Mouse (Mus musculus) heart, embryonic 15.5 days (tissue): ENCODE results near the gene Pigyl. TPM values are rescaled to one million over a fixed set of nuclear protein-coding genes. Genes with fewer than 3 reads are reported as not detected.
"Not testable (repeated sequence)": the region's sequence is repeated elsewhere in the genome, so short reads cannot be mapped to it uniquely, and the experiment has no call there.

ENCODE experiments used
- ATAC-seq: fragments of 200-750 bp; cut with Nextera tagmentation; replicated peaks from 2 replicates; pipeline ENCODE4 v1.8.0; 2017; ENCODE audit warnings: low read depth, moderate TSS enrichment; ENCODE audit not compliant: insufficient number of reproducible peaks, insufficient read depth, low FRiP score
- H3K27ac ChIP-seq: fragments of 300-500 bp; sonication (generic); 2 replicates; pipeline ENCODE4 v1.5.1; 2015; ENCODE audit warnings: mild to moderate bottlenecking, inconsistent platforms
- H3K27me3 ChIP-seq: fragments of 300-500 bp; sonication (generic); 2 replicates; pipeline ENCODE4 v1.6.1; 2015; ENCODE audit warnings: inconsistent platforms
- H3K36me3 ChIP-seq: fragments of 300-500 bp; sonication (generic); 2 replicates; pipeline ENCODE4 v1.6.1; 2015; ENCODE audit warnings: mild to moderate bottlenecking, inconsistent platforms
- H3K4me1 ChIP-seq: fragments of 300-500 bp; sonication (generic); replicated peaks from 2 replicates; pipeline ENCODE4 v1.6.1; 2015; ENCODE audit warnings: inconsistent platforms
- H3K4me2 ChIP-seq: fragments of 300-500 bp; sonication (generic); 2 replicates; pipeline ENCODE4 v1.6.1; 2015; ENCODE audit warnings: inconsistent platforms, mild to moderate bottlenecking, moderate library complexity
- H3K4me3 ChIP-seq: fragments of 300-500 bp; sonication (generic); 2 replicates; pipeline ENCODE4 v1.5.1; 2015; ENCODE audit warnings: mild to moderate bottlenecking, inconsistent platforms
- H3K9ac ChIP-seq: fragments of 300-500 bp; sonication (generic); 2 replicates; pipeline ENCODE4 v1.6.1; 2015; ENCODE audit warnings: mild to moderate bottlenecking, inconsistent platforms
- H3K9me3 ChIP-seq: fragments of 300-500 bp; sonication (generic); replicated peaks from 2 replicates; pipeline ENCODE4 v1.6.1; 2016; ENCODE audit warnings: inconsistent platforms
- WGBS: fragments of 180-500 bp; shearing (Covaris S2); methylation state at CpG from one replicate; pipeline ENCODE4 v1.1.7; 2015; ENCODE audit warnings: mixed read lengths; 5-methylcytosine and 5-hydroxymethylcytosine counted together
- polyA plus RNA-seq: library from polyadenylated mRNA; unstranded; fragments of >200 nt; fragmentation: Nextera tagmentation; extraction: Ambion mirVana; gene quantifications from 2 replicates; pipeline ENCODE4 v1.2.1, GENCODE M21; 2015

Gene Pigyl
- polyA plus RNA-seq, 1 experiment from 2014 or later, result 49.2 TPM

DNA sequence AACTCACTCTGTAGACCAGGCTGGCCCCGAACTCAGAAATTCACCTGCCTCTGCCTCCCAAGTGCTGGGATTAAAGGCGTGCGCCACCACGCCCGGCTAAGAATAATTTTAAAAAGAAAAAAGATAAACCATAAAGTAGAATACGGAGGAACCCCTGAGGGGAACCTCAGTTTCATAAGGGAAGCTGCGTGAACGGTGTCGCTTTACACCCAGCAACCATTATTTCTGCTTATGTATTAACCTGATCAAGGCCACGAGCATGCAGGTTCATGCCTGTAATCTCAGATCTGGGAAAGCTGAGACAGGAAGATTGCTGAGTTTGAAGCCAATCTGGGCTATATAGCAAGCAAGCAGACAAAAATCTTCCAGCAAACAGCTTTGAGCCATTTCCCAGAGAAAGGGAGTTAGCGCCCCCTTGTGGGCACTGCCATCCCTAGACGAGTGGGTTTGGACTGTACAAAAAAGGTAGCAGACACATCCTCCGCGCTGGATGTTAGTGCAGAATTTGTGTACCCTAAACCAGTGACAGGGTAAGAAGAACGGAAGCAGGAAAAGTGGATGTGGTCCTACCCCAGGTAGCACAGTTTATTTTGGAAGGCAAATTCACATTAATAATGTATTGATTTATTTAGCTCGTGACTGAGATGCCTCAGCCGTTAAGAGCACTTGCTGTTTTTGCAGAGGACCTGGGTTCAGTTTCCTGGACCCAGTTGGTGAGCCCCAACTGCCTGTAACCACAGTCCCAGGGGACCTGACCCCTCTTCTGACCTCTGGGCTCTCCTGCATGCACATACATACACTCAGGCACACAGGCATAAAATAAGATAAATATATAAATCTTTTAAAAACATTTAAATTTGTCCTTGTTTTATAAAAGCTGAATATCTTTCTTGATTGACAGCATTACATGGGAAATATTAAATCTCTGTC is 13.3 kb upstream of the Pigyl start:
- 48% methylated on average over 17 of the region's 17 CpGs for WGBS
- H3K4me2 ChIP-seq, result no peak overlapping the region

DNA sequence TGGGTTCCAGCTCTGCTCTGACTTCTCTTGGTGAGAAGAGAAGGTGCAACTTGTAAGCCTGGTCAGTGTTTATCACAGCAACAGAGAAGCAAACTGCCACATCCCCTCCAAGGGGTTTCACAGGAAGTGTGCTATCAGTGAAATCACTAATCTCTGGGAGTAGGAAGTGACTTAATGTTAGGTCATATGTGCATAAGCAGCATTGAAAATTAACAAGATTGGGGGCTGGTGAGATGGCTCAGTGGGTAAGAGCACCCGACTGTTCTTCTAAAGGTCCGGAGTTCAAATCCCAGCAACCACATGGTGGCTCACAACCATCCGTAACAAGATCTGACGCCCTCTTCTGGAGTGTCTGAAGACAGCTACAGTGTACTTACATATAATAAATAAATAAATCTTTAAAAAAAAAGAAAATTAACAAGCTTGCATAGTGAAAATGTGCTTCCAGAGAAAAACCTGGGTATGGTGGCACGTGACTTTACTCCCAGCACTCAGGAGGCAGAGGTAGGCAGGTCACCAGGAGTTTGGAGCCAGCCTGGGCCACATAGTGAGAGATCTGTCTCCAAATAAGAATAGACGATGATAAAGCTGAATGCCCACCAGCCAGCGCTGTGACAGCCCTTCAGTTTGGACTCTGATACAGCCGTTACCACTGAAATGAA is 12.2 kb upstream of the Pigyl start:
- Histone ChIP-seq H3K27me3 (no peaks in the 10 kb centered on the region), H3K4me3 (no peak overlapping the region), H3K9me3 (no peaks in the 10 kb centered on the region), H3K36me3 (no peaks in the 10 kb centered on the region), H3K4me2 (no peak overlapping the region), H3K9ac (no peak overlapping the region), H3K27ac (no peak overlapping the region), H3K4me1 (no peaks in the 10 kb centered on the region)
- 75% methylated on average over 8 of the region's 8 CpGs for WGBS
- ATAC-seq, result no peak

More for the DNA sequence above, 13.3 kb upstream of the Pigyl start:
- no peak overlapping the region for H3K27ac ChIP-seq
- no peaks in the 10 kb centered on the region for H3K4me1 ChIP-seq
- H3K27me3 ChIP-seq, result no peaks in the 10 kb centered on the region
- no peak overlapping the region for H3K9ac ChIP-seq
- no peak overlapping the region for H3K4me3 ChIP-seq
- no peaks in the 10 kb centered on the region for H3K36me3 ChIP-seq
- no peaks in the 10 kb centered on the region for H3K9me3 ChIP-seq
- ATAC-seq, result no peak; the same call in 1 of the 2 replicates

DNA sequence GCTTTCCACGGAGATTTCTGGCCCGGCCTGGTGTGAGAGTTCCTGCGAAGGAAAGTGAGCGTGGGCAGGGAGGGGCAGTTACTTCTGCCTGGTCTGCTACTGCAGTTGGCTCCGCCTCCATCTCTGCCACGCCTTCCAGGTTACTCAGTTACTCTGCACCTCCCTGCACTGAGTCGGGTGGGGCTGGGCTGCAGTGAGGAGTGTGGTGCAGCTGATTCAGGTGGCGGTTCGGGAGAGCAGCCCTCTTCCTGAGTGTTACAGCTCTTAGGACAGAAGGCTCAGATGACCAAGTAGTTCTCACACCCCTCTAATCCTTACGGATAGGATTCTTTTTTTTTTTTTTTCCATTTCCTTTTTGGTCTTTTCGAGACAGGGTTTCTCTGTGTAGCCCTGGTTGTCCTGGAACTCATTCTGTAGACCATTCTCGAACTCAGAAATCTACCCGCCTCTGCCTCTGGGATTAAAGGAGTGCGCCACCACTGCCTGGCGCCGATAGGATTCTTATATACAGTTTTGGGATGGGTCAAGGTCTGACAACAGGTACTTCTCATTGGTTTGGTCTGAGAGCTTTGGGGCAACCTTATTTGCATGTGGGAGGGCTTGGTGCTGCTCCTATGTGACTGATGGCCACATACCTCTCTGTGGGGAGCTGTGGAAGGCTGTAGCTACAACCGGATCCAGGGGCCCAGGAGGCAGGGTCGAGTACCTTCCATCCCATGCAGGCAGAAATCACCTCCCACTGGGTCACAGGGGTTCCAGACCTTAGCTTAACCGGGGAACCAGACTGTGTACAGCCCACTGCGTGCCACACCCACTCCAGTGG is 7.0 kb upstream of the Pigyl start:
- H3K27ac ChIP-seq, result no peak overlapping the region
- no peaks in the 10 kb centered on the region for H3K36me3 ChIP-seq
- 62% methylated on average over 20 of the region's 20 CpGs for whole genome bisulfite sequencing
- H3K4me1 ChIP-seq, result no peaks in the 10 kb centered on the region
- H3K9ac ChIP-seq, result no peak overlapping the region
- no peak overlapping the region for H3K4me2 ChIP-seq
- no peak overlapping the region for H3K4me3 ChIP-seq
- no peaks in the 10 kb centered on the region for H3K9me3 ChIP-seq
- no peaks in the 10 kb centered on the region for H3K27me3 ChIP-seq
- ATAC-seq, result no peak

DNA sequence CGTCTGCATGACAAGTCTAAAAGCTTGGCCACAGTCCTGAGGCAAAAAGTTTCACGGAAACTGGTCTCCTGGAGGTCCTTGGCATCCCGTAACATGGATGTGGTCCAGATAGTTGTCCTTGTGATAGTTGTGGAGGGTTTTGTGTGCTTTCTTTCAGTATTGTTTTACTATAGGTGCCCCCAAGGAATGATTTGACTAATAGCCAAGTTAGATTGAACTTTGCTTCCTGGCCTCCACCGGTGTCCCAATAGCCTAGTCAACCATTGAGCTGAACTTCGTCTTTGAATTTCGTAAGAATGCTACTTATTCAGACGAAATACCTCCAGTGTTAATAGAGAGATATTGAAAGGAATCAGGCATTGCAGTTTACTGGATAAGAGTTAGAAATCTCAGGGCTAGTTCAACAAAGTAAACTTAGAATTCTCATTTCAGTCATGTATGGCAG is 6.4 kb upstream of the Pigyl start:
- H3K9me3 ChIP-seq, H3K27me3 ChIP-seq, ATAC-seq, H3K4me2 ChIP-seq, H3K27ac ChIP-seq, H3K4me1 ChIP-seq, H3K9ac ChIP-seq, H3K36me3 ChIP-seq, H3K4me3 ChIP-seq: not testable (repeated sequence)
- WGBS, result 74% methylated on average over 7 of the region's 7 CpGs

DNA sequence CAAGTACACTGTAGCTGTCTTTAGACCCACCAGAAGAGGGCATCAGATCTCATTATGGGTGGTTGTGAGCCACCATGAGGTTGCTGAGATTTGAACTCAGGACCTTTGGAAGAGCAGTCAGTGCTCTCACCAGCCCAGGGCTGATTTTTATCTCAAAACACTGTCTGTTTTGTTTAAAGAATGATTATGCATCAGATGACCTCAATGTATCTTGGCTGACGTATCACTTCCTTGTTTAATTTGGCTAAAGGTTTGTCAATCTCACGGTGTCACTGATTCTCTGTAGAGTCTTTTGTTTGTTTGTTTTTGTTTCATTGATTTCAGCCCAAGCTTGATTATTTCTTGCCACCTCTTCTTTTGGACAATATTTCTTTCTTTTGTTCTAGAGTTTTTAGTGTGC is 5.7 kb upstream of the Pigyl start:
- Histone ChIP-seq H3K9ac (no peak overlapping the region), H3K4me3 (no peak overlapping the region), H3K4me2 (no peak overlapping the region), H3K27ac (no peak overlapping the region), H3K36me3 (no peaks in the 10 kb centered on the region), H3K4me1 (peaks cover 2% of the 10 kb centered on the region; the same call in 1 of the 2 replicates), H3K27me3 (no peaks in the 10 kb centered on the region), H3K9me3 (no peaks in the 10 kb centered on the region)
- ATAC-seq, result no peak
- 75% methylated on average over 2 of the region's 2 CpGs for WGBS

DNA sequence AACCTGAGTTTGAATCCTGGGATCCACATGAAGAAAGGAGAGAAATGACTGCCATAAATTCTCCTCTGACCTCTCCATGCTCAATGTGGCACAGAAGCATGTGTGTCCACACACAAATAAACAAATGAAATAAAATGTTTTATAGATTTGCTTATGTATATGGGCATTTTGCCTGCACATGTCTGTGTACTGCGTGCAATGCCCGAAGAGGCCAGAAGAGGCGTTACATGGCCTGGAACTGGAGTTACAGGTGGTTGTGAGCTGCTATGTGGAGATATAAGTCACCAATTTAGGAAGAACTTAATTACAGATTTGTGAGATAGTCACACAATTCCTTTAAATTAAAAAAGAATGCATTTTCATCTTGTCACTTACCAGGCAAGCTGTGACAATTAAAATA is 2.8 kb upstream of the Pigyl start:
- no peaks in the 10 kb centered on the region for H3K36me3 ChIP-seq
- H3K9ac ChIP-seq, result no peak overlapping the region
- ATAC-seq, result no peak
- no peak overlapping the region for H3K4me2 ChIP-seq
- no peak overlapping the region for H3K4me3 ChIP-seq
- H3K27ac ChIP-seq, result no peak overlapping the region
- WGBS, result 85% methylated on average over 3 of the region's 3 CpGs
- H3K4me1 ChIP-seq, result peaks cover 16% of the 10 kb centered on the region
- H3K9me3 ChIP-seq, result no peaks in the 10 kb centered on the region
- H3K27me3 ChIP-seq, result no peaks in the 10 kb centered on the region

DNA sequence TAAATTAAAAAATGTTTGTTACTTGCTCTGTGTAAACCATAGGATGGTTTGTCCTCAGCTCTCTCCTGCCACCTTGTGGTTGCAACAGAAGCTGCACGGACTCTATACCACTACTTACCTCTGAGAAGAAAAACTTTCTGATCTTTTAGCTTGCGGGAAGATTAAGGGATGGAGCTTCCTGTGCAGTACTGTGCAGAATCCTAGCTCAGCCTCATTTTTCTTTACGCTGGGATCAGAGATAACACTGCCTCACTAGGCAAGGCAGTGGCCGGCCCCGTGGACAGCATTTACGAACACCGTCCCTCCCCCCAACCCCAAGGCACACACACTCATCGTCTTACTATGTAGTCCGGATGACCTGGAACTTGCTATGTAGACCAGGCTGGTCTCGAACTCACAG is 1.0 kb upstream of the Pigyl start:
- Histone ChIP-seq H3K9me3 (no peaks in the 10 kb centered on the region), H3K27me3 (no peaks in the 10 kb centered on the region), H3K9ac (no peak overlapping the region), H3K36me3 (no peaks in the 10 kb centered on the region), H3K27ac (no peak overlapping the region), H3K4me2 (peak overlapping the region; percentile 58), H3K4me1 (peaks cover 16% of the 10 kb centered on the region), H3K4me3 (peak overlapping the region; percentile 3; the same call in 1 of the 2 replicates)
- ATAC-seq, result no peak
- 14% methylated on average over 10 of the region's 10 CpGs for WGBS

DNA sequence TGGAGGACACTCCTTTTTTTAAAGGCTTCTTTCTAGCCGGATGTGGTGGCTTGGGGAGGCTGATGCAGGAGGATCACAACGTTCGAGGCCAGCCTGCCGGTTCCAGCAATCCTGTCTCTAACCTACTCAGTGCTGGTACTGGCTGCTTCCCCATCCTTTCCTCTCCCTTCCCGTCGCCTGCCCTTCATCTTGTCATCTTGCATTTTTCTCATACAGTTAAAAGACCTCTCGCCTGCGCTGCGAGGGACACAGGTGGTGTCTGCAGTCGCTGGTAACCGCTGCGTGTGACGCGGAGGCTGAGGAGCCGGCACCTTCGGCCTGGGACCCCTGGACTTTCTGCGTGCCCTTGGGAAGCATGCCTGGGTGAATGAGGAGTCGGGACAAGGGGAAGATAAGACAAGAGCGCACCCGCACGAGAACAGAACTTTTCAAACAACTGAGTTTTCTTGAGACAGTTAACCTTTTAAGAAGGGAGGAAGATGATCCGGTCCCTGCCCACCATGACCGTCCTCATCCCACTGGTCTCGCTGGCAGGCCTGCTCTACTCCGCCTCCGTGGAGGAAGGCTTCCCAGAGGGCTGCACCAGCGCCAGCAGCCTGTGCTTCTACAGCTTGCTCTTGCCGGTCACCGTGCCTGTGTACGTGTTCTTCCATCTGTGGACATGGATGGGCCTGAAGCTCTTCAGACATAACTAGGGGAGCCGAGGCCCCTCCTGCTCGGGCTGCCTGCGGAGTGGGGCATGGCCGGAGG is 1.0 kb downstream of the Pigyl start:
- no peaks in the 10 kb centered on the region for H3K9me3 ChIP-seq
- no peaks in the 10 kb centered on the region for H3K36me3 ChIP-seq
- peak overlapping the region; percentile 81; the same call in 1 of the 2 replicates for H3K9ac ChIP-seq
- 54% methylated on average over 34 of the region's 34 CpGs for WGBS
- peak overlapping the region; percentile 76 for H3K4me3 ChIP-seq
- H3K27ac ChIP-seq, result no peak overlapping the region
- peak overlapping the region; percentile 72 for H3K4me2 ChIP-seq
- H3K4me1 ChIP-seq, result peaks cover 16% of the 10 kb centered on the region
- no peaks in the 10 kb centered on the region for H3K27me3 ChIP-seq
- ATAC-seq, result no peak

DNA sequence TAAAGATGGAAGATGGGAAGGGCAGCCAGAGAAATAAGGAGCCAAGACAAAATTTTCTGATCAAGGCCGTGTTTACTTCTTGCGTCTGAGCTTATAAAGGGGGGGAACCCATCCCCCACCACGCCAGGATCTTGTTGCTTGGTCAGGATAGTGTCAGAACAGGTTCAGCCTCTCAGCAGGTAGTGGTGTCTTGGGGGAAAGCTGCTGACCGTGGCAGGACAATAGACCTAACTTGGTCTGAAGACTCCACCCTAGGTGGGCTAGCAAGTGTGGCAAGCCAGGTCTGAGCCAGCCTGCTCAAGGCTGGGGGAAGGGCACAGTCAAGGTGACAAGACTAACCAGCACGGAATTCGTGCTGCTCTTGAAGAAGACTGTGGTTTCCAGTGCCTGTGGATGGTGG is 4.7 kb downstream of the Pigyl start:
- Histone ChIP-seq H3K27me3 (no peaks in the 10 kb centered on the region), H3K27ac (no peak overlapping the region), H3K9me3 (no peaks in the 10 kb centered on the region), H3K4me1 (peaks cover 12% of the 10 kb centered on the region), H3K4me3 (no peak overlapping the region), H3K9ac (no peak overlapping the region), H3K36me3 (no peaks in the 10 kb centered on the region), H3K4me2 (no peak overlapping the region)
- no peak for ATAC-seq
- 44% methylated on average over 6 of the region's 6 CpGs for WGBS

DNA sequence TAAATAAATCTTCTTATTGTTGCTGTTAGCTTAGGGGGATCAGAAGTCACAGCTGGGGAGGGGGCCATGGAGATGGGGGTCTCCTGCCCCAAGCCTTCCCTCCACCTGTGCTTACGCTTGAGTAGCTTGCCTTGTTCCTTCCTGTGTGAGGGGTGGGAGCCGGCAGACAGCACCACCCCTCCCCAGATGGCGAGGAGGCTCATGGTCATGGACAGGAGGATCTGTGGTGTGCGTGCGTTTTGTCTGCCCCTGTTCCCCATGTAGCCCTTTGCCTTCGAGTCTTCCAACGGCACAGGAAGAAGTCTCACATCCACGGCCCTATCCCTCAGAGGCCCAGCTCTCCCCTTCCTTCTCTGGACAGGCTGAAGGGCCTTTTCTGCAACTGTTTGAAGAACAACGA is 5.7 kb downstream of the Pigyl start:
- H3K4me1 ChIP-seq, result peaks cover 9% of the 10 kb centered on the region
- H3K27ac ChIP-seq, result no peak overlapping the region
- no peak overlapping the region for H3K4me3 ChIP-seq
- H3K4me2 ChIP-seq, result no peak overlapping the region
- H3K9me3 ChIP-seq, result no peaks in the 10 kb centered on the region
- no peaks in the 10 kb centered on the region for H3K27me3 ChIP-seq
- 73% methylated on average over 9 of the region's 9 CpGs for WGBS
- no peaks in the 10 kb centered on the region for H3K36me3 ChIP-seq
- no peak overlapping the region for H3K9ac ChIP-seq
- ATAC-seq, result no peak
